Comparison of ENCODE assay signal across 7 mouse cellular contexts in genomic region chr5:108368851-108369621, GRCm38 (mm10). TPM values are rescaled to one million over a fixed set of nuclear protein-coding genes. Genes with fewer than 3 reads are reported as not detected.
DNase-seq lines count a peak whose midpoint lies in the region; ATAC-seq lines count a peak whose summit lies in the region.

No protein-coding gene starts in this region.

- no peak for ATAC-seq in intestine, embryonic 14.5 days (replicated peaks; ENCODE audit: low FRiP score, low TSS enrichment, low read depth)
- peak; percentile 22; the same call in 1 of the 2 replicates for ATAC-seq in megakaryocyte, adult 5-6 weeks (ENCODE audit: poor library complexity, severe bottlenecking)

- intact Hi-C loops in left cerebral cortex, postnatal 10 days (cut with DNase I): loop anchor here (5.0 kb wide), 2 partner anchors 63 to 93 kb away; partner anchors contain the start of genes Atp5k and Pcgf3

- 2% methylated on average over 49 of the region's 49 CpGs for WGBS in intestine, embryonic 14.5 days

- peak; percentile 55 for DNase-seq in adrenal gland, postnatal 10 days
- peak; percentile 78 to 84 for DNase-seq in cerebellum, postnatal 10 days
- DNase-seq in frontal cortex, postnatal 25 days (ENCODE audit: low spot score in 2 of 2): peak; percentile 81 to 88
- DNase-seq in intestine, embryonic 14.5 days (ENCODE audit: low spot score): peak; percentile 69
- DNase-seq in left cerebral cortex, postnatal 10 days (ENCODE audit: extremely low spot score in 1 of 2, low spot score in 2 of 2): peak; percentile 82 to 86
- peak; percentile 91 for DNase-seq in right cerebral cortex, postnatal 25 days

- peaks cover 14% of the 10 kb centered on the region; the same call in 1 of the 2 replicates for H3K4me1 ChIP-seq in intestine, embryonic 14.5 days (replicated peaks; ENCODE audit: control insufficient read depth, insufficient read depth, low read length)

- no peak overlapping the region for H3K27ac ChIP-seq in intestine, embryonic 14.5 days (ENCODE audit: low read depth)

- H3K9ac ChIP-seq in intestine, embryonic 14.5 days (ENCODE audit: low read length): no peak overlapping the region

- no peaks in the 10 kb centered on the region for H3K9me3 ChIP-seq in intestine, embryonic 14.5 days (ENCODE audit: control insufficient read depth, low read length)

- H3K4me3 ChIP-seq in intestine, embryonic 14.5 days (ENCODE audit: low read depth, low read length): peak overlapping the region; percentile 30

- peak overlapping the region; percentile 57 for H3K4me2 ChIP-seq in intestine, embryonic 14.5 days (ENCODE audit: low read length)

- H3K27me3 ChIP-seq in intestine, embryonic 14.5 days (replicated peaks; ENCODE audit: control insufficient read depth, insufficient read depth, low read length): peaks cover 96% of the 10 kb centered on the region

- no peaks in the 10 kb centered on the region for H3K36me3 ChIP-seq in intestine, embryonic 14.5 days (ENCODE audit: control insufficient read depth, insufficient read depth, low read length)

RNA-seq across cellular contexts. Expression of gene Gm42517, which starts 1.3 kb away (rescaled TPM):
- under 1 TPM; 0.45 to 0.82 TPM for total RNA-seq in adrenal gland, postnatal 10 days (2021)
- polyA plus RNA-seq in intestine, embryonic 14.5 days (2014; fragmentation: Nextera tagmentation; extraction: Ambion mirVana): not detected in 2 replicates
- 10 to 100 TPM; 64.6 to 67.5 TPM for total RNA-seq in left cerebral cortex, postnatal 10 days (2021)
- total RNA-seq in megakaryocyte, adult 5-6 weeks (2015): not detected in 2 replicates
- not detected in 2 replicates for total RNA-seq in megakaryocyte, adult 5-6 weeks (2017)

RNA-seq across cellular contexts. Expression of gene Pde6b, which starts 19.2 kb away (rescaled TPM):
- total RNA-seq in adrenal gland, postnatal 10 days (2021): not detected
- 0.19 and 0.34 TPM in 2 replicates for polyA plus RNA-seq in intestine, embryonic 14.5 days (2014; fragmentation: Nextera tagmentation; extraction: Ambion mirVana)
- not detected for total RNA-seq in left cerebral cortex, postnatal 10 days (2021)
- total RNA-seq in megakaryocyte, adult 5-6 weeks (2015): not detected in 2 replicates
- not detected in 2 replicates for total RNA-seq in megakaryocyte, adult 5-6 weeks (2017)

RNA-seq across cellular contexts. Expression of gene Pigg, which starts 56.6 kb away (rescaled TPM):
- total RNA-seq in adrenal gland, postnatal 10 days (2021): 1 to 10 TPM; 7.8 to 9.5 TPM
- polyA plus RNA-seq in intestine, embryonic 14.5 days (2014; fragmentation: Nextera tagmentation; extraction: Ambion mirVana): 3.0 and 3.3 TPM in 2 replicates
- 1 to 10 TPM; 7.5 to 7.9 TPM for total RNA-seq in left cerebral cortex, postnatal 10 days (2021)
- 2.7 and 2.9 TPM in 2 replicates for total RNA-seq in megakaryocyte, adult 5-6 weeks (2015)
- total RNA-seq in megakaryocyte, adult 5-6 weeks (2017): 3.9 and 5.0 TPM in 2 replicates

Comparison
In these comparisons a context has a peak if more than half of its experiments do, and no peak if none do; other contexts are left out.
1. RNA of gene Gm42517, which starts 1.3 kb away (total RNA-seq): 64.6 to 67.5 TPM in left cerebral cortex, postnatal 10 days; 0.45 to 0.82 TPM in adrenal gland, postnatal 10 days and not detected in megakaryocyte, adult 5-6 weeks; every median in the first group is over 10 times any median in the second.
2. Peak in every context shown above with its lines, with median percentiles within 50 percentile points of each other: DNase-seq.